Mouse (Mus musculus): ENCODE data around the gene Faap100. TPM values are rescaled to one million over a fixed set of nuclear protein-coding genes. Genes with fewer than 3 reads are reported as not detected.

Faap100 gene
- polyA plus RNA-seq, 1 experiment from 2014 or later, result 34.5 TPM

- Histone ChIP-seq H3K36me3 (ENCODE audit: control insufficient read depth, insufficient read depth, low read length) (peaks cover 23% of the 10 kb centered on the region), H3K4me2 (ENCODE audit: low read depth, low read length) (no peak overlapping the region), H3K27ac (ENCODE audit: low read length) (no peak overlapping the region), H3K4me3 (replicated peaks; ENCODE audit: low read length) (no peak overlapping the region), H3K9me3 (replicated peaks; ENCODE audit: control insufficient read depth, low read length) (no peaks in the 10 kb centered on the region), H3K4me1 (ENCODE audit: control insufficient read depth, insufficient read depth, low read length) (no peaks in the 10 kb centered on the region), H3K27me3 (ENCODE audit: control insufficient read depth, insufficient read depth, low read length) (no peaks in the 10 kb centered on the region), H3K9ac (ENCODE audit: low read length) (no peak overlapping the region)
- 90% methylated on average over 3 of the region's 3 CpGs for WGBS
- no peak for ATAC-seq (ENCODE audit: insufficient read depth, low FRiP score)
Measured at GRCm38 (mm10) chr11:120405867-120406266, 27.3 kb upstream of the Faap100 start.

- Histone ChIP-seq H3K4me2 (ENCODE audit: low read depth, low read length) (no peak overlapping the region), H3K4me1 (ENCODE audit: control insufficient read depth, insufficient read depth, low read length) (no peaks in the 10 kb centered on the region), H3K27me3 (ENCODE audit: control insufficient read depth, insufficient read depth, low read length) (no peaks in the 10 kb centered on the region), H3K27ac (ENCODE audit: low read length) (no peak overlapping the region), H3K9ac (ENCODE audit: low read length) (no peak overlapping the region), H3K9me3 (replicated peaks; ENCODE audit: control insufficient read depth, low read length) (no peaks in the 10 kb centered on the region), H3K36me3 (ENCODE audit: control insufficient read depth, insufficient read depth, low read length) (peaks cover 21% of the 10 kb centered on the region), H3K4me3 (replicated peaks; ENCODE audit: low read length) (no peak overlapping the region)
- no peak for ATAC-seq (ENCODE audit: insufficient read depth, low FRiP score)
- WGBS, result 97% methylated on average over 1 of the region's 1 CpGs
Measured at GRCm38 (mm10) chr11:120404814-120405213, 26.2 kb upstream of the Faap100 start.

DNA sequence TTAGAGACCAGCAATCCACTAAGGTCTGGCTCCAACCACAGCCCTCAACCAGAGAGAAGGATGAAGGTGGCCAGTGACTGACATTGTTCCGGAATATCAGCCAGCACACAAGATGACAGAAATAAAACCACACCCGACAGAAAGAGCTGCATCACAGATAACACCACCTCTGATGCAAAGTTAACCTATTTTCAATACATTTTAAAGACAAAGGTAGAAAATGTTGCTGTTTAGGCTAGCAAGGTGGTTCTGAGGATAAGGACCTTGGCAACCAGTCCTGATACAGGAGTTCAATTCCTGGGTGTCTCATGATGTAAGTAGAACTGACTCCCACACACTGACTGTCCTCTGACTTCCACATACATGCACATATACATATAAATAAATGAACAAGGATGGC lies 20.8 kb upstream of the Faap100 start:
- no peak for ATAC-seq (ENCODE audit: insufficient read depth, low FRiP score)
- WGBS, result 90% methylated on average over 2 of the region's 2 CpGs
- H3K27me3 ChIP-seq (ENCODE audit: control insufficient read depth, insufficient read depth, low read length), result no peaks in the 10 kb centered on the region
- no peaks in the 10 kb centered on the region for H3K9me3 ChIP-seq (replicated peaks; ENCODE audit: control insufficient read depth, low read length)
- H3K9ac ChIP-seq (ENCODE audit: low read length), result no peak overlapping the region
- H3K4me3 ChIP-seq (replicated peaks; ENCODE audit: low read length), result no peak overlapping the region
- H3K36me3 ChIP-seq (ENCODE audit: control insufficient read depth, insufficient read depth, low read length), result peaks cover 11% of the 10 kb centered on the region; the same call in 1 of the 2 replicates
- H3K4me2 ChIP-seq (ENCODE audit: low read depth, low read length), result no peak overlapping the region
- no peaks in the 10 kb centered on the region for H3K4me1 ChIP-seq (ENCODE audit: control insufficient read depth, insufficient read depth, low read length)
- H3K27ac ChIP-seq (ENCODE audit: low read length), result no peak overlapping the region

DNA sequence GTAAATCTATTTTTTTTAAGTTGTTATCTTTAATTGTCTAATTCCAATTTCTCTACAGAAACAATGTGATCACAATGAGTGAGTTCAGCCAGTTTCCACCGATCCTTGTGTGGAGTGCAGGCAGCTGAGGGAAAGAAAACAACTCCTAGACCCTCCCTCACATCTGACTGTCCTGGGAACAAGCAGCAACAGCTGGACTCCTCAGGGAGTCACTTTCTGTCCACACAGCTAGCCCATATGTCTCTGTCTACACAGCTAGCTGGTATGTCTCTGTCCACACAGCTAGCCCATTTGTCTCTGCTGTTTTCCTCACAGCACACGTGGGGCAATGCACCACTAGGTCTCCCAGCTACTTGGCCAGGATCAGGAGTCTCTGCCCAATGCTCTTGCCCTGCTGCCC lies 19.0 kb upstream of the Faap100 start:
- Histone ChIP-seq H3K9ac (ENCODE audit: low read length) (no peak overlapping the region), H3K4me3 (replicated peaks; ENCODE audit: low read length) (no peak overlapping the region), H3K4me1 (ENCODE audit: control insufficient read depth, insufficient read depth, low read length) (no peaks in the 10 kb centered on the region), H3K36me3 (ENCODE audit: control insufficient read depth, insufficient read depth, low read length) (peaks cover 17% of the 10 kb centered on the region; the same call in 1 of the 2 replicates), H3K27me3 (ENCODE audit: control insufficient read depth, insufficient read depth, low read length) (no peaks in the 10 kb centered on the region), H3K27ac (ENCODE audit: low read length) (no peak overlapping the region), H3K9me3 (replicated peaks; ENCODE audit: control insufficient read depth, low read length) (no peaks in the 10 kb centered on the region), H3K4me2 (ENCODE audit: low read depth, low read length) (no peak overlapping the region)
- no peak for ATAC-seq (ENCODE audit: insufficient read depth, low FRiP score)
- 83% methylated on average over 2 of the region's 2 CpGs for WGBS

DNA sequence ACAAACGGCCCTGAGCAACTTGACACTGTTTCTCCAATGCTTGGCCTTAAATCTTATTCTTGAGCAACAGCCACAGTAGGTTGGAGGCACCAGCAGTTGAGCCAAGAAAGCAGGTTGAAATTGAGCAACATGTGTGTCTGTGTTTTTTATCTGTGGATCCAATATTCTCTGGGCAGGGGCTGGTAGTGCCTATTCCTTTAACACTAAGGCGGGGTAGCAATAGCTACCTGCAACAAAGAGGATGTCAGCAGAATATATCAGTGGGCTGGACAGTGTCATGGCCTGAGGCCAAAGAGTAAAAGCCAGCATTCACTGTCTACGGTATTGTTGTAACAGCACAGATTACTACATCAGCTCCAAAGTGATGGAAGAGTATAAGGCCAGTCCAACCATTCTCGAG lies 17.1 kb upstream of the Faap100 start:
- Histone ChIP-seq H3K27me3 (ENCODE audit: control insufficient read depth, insufficient read depth, low read length) (no peaks in the 10 kb centered on the region), H3K4me1 (ENCODE audit: control insufficient read depth, insufficient read depth, low read length) (no peaks in the 10 kb centered on the region), H3K4me3 (replicated peaks; ENCODE audit: low read length) (no peak overlapping the region), H3K27ac (ENCODE audit: low read length) (no peak overlapping the region), H3K9ac (ENCODE audit: low read length) (no peak overlapping the region), H3K9me3 (replicated peaks; ENCODE audit: control insufficient read depth, low read length) (no peaks in the 10 kb centered on the region), H3K36me3 (ENCODE audit: control insufficient read depth, insufficient read depth, low read length) (peaks cover 16% of the 10 kb centered on the region; the same call in 1 of the 2 replicates), H3K4me2 (ENCODE audit: low read depth, low read length) (no peak overlapping the region)
- 79% methylated on average over 4 of the region's 4 CpGs for WGBS
- no peak for ATAC-seq (ENCODE audit: insufficient read depth, low FRiP score)

DNA sequence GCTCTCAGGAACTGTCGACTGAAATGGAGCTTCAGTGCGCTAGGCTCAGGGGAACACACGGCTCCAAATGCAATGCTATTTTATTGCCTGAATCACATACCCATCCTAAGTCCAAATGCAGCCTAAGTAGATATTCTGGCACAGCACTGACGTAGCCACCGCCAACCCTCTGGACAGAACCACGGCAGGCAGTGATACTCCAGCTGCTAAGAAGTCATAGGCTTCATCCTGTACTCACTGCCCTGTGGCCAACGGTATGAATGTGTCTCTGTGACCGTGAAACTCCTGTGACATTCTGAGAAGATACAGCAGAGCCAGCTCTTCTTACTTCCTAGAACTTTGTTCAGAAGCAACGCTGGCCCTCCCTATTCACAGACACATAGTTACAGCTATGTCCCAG lies 10.0 kb upstream of the Faap100 start:
- WGBS, result 93% methylated on average over 9 of the region's 9 CpGs
- Histone ChIP-seq H3K27me3 (ENCODE audit: control insufficient read depth, insufficient read depth, low read length) (no peaks in the 10 kb centered on the region), H3K4me3 (replicated peaks; ENCODE audit: low read length) (no peak overlapping the region), H3K9ac (ENCODE audit: low read length) (no peak overlapping the region), H3K4me2 (ENCODE audit: low read depth, low read length) (no peak overlapping the region), H3K27ac (ENCODE audit: low read length) (no peak overlapping the region), H3K36me3 (ENCODE audit: control insufficient read depth, insufficient read depth, low read length) (peaks cover 9% of the 10 kb centered on the region; the same call in 1 of the 2 replicates), H3K9me3 (replicated peaks; ENCODE audit: control insufficient read depth, low read length) (no peaks in the 10 kb centered on the region), H3K4me1 (ENCODE audit: control insufficient read depth, insufficient read depth, low read length) (no peaks in the 10 kb centered on the region)
- ATAC-seq (ENCODE audit: insufficient read depth, low FRiP score), result no peak

- Histone ChIP-seq H3K4me2 (ENCODE audit: low read depth, low read length) (no peak overlapping the region), H3K27ac (ENCODE audit: low read length) (no peak overlapping the region), H3K4me3 (replicated peaks; ENCODE audit: low read length) (no peak overlapping the region), H3K9me3 (replicated peaks; ENCODE audit: control insufficient read depth, low read length) (no peaks in the 10 kb centered on the region), H3K36me3 (ENCODE audit: control insufficient read depth, insufficient read depth, low read length) (peaks cover 6% of the 10 kb centered on the region; the same call in 1 of the 2 replicates), H3K9ac (ENCODE audit: low read length) (no peak overlapping the region), H3K4me1 (ENCODE audit: control insufficient read depth, insufficient read depth, low read length) (no peaks in the 10 kb centered on the region), H3K27me3 (ENCODE audit: control insufficient read depth, insufficient read depth, low read length) (no peaks in the 10 kb centered on the region)
- 62% methylated on average over 2 of the region's 2 CpGs for WGBS
- no peak for ATAC-seq (ENCODE audit: insufficient read depth, low FRiP score)
Measured at GRCm38 (mm10) chr11:120387157-120387556, 8.6 kb upstream of the Faap100 start.

DNA sequence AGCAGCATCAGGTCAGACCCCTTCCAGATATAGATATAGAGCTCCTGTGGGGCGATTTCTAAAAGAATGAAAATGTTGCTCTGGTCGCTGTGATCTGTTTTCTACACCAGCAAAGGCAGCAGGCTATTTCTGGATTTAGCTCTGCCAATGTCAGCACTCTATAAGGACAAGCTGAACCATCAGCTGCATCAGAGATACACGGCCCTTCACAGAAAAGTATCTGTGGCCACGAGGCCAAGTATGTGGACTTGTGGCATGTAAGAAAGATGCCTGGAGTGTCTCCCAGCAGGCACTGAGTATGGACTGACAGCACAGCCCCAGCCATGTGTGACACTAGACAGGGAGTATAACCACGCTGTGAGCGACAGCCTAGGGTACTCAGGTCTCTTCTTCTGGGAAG lies 8.1 kb upstream of the Faap100 start:
- Histone ChIP-seq H3K9ac (ENCODE audit: low read length) (no peak overlapping the region), H3K9me3 (replicated peaks; ENCODE audit: control insufficient read depth, low read length) (no peaks in the 10 kb centered on the region), H3K4me3 (replicated peaks; ENCODE audit: low read length) (no peak overlapping the region), H3K27ac (ENCODE audit: low read length) (no peak overlapping the region), H3K4me2 (ENCODE audit: low read depth, low read length) (no peak overlapping the region), H3K27me3 (ENCODE audit: control insufficient read depth, insufficient read depth, low read length) (no peaks in the 10 kb centered on the region), H3K36me3 (ENCODE audit: control insufficient read depth, insufficient read depth, low read length) (peaks cover 6% of the 10 kb centered on the region; the same call in 1 of the 2 replicates), H3K4me1 (ENCODE audit: control insufficient read depth, insufficient read depth, low read length) (no peaks in the 10 kb centered on the region)
- ATAC-seq (ENCODE audit: insufficient read depth, low FRiP score), result no peak
- WGBS, result 93% methylated on average over 6 of the region's 6 CpGs

DNA sequence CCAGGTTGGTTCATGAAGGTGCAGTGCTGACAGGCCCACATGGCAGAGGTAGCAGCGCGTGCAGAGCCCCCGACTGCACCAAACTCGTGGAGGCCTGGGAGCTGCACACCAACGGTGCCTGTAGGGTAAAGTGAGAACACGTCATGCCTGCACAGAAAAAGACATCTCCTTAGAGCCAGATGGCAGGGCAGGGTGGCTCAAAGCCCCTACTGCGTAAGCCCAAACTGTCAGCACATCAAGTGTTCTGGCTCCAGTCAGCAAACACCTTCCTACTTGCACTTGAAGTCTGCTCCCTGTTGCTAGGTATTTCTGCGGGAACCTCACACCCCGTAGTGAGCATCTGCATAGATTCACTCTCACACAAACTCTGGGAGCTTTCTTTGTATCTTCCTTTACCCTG lies 3.9 kb upstream of the Faap100 start:
- Histone ChIP-seq H3K9me3 (replicated peaks; ENCODE audit: control insufficient read depth, low read length) (no peaks in the 10 kb centered on the region), H3K4me1 (ENCODE audit: control insufficient read depth, insufficient read depth, low read length) (peaks cover 11% of the 10 kb centered on the region), H3K27ac (ENCODE audit: low read length) (no peak overlapping the region), H3K4me2 (ENCODE audit: low read depth, low read length) (no peak overlapping the region), H3K27me3 (ENCODE audit: control insufficient read depth, insufficient read depth, low read length) (no peaks in the 10 kb centered on the region), H3K36me3 (ENCODE audit: control insufficient read depth, insufficient read depth, low read length) (0 out of 2 replicates have a peak, but pooled peaks cover 6% of the 10 kb centered on the region), H3K4me3 (replicated peaks; ENCODE audit: low read length) (no peak overlapping the region), H3K9ac (ENCODE audit: low read length) (no peak overlapping the region)
- 90% methylated on average over 9 of the region's 9 CpGs for WGBS
- ATAC-seq (ENCODE audit: insufficient read depth, low FRiP score), result no peak

GRCm38 (mm10) chr11:120381157-120381556 lies 2.6 kb upstream of the Faap100 start:
- H3K27ac ChIP-seq (ENCODE audit: low read length), result no peak overlapping the region
- peaks cover 21% of the 10 kb centered on the region for H3K4me1 ChIP-seq (ENCODE audit: control insufficient read depth, insufficient read depth, low read length)
- H3K4me3 ChIP-seq (replicated peaks; ENCODE audit: low read length), result no peak overlapping the region
- peaks cover 10% of the 10 kb centered on the region; the same call in 1 of the 2 replicates for H3K36me3 ChIP-seq (ENCODE audit: control insufficient read depth, insufficient read depth, low read length)
- WGBS, result 87% methylated on average over 4 of the region's 4 CpGs
- H3K4me2 ChIP-seq (ENCODE audit: low read depth, low read length), result no peak overlapping the region
- ATAC-seq (ENCODE audit: insufficient read depth, low FRiP score), result no peak
- H3K27me3 ChIP-seq (ENCODE audit: control insufficient read depth, insufficient read depth, low read length), result no peaks in the 10 kb centered on the region
- no peak overlapping the region for H3K9ac ChIP-seq (ENCODE audit: low read length)
- H3K9me3 ChIP-seq (replicated peaks; ENCODE audit: control insufficient read depth, low read length), result no peaks in the 10 kb centered on the region
